ENCODE assay signal across 8 mouse cellular contexts in the genomic region with DNA sequence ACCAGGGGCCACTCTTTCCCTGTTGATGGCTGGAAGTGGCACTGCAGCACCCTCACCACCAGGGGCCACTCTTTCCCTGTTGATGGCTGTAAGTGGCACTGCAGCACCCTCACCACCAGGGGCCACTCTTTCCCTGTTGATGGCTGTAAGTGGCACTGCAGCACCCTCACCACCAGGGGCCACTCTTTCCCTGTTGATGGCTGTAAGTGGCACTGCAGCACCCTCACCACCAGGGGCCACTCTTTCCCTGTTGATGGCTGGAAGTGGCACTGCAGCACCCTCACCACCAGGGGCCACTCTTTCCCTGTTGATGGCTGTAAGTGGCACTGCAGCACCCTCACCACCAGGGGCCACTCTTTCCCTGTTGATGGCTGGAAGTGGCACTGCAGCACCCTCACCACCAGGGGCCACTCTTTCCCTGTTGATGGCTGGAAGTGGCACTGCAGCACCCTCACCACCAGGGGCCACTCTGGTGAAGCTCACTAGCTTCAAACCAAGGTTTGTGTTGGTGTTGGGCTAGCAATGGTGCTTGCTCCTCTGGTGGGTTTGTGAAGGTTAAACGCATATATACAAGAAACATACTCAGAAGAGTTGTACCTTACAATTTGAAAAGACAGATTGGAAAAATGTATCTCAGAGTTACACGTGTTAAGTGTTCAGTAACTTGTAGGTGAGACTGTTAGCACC.
A peak's percentile ranks its signal among the peaks of the same experiment; 100 is the strongest.
DNase-seq lines count a peak whose midpoint lies in the region; ATAC-seq and TF ChIP-seq lines count a peak whose summit lies in the region.
"Not testable (repeated sequence)": the region's sequence is repeated elsewhere in the genome, so short reads cannot be mapped to it uniquely, and the experiment has no call there.

No protein-coding gene starts in this region.

- not testable (repeated sequence) for H3K9me3 ChIP-seq in limb, embryonic 14.5 days (ENCODE audit: control insufficient read depth, low read length); midbrain, postnatal 0 days (ENCODE audit: low read length)

- TF ChIP-seq POLR2A in limb, embryonic 14.5 days (IDR thresholded peaks at IDR 0.05; ENCODE audit: borderline replicate concordance, extremely low read depth, insufficient read depth, insufficient read length); spleen, adult 2 months (IDR thresholded peaks at IDR 0.05; ENCODE audit: low read depth, low read length): not testable (repeated sequence)

- not testable (repeated sequence) for H3K4me1 ChIP-seq in limb, embryonic 14.5 days (ENCODE audit: control insufficient read depth, insufficient read depth, low read length); midbrain, postnatal 0 days (ENCODE audit: insufficient read depth, low read length); spleen, adult 2 months (ENCODE audit: control insufficient read depth, insufficient read depth, insufficient read length)

- H3K27ac ChIP-seq in limb, embryonic 14.5 days (replicated peaks; ENCODE audit: low read depth, low read length); midbrain, postnatal 0 days (ENCODE audit: low read depth, low read length); spleen, adult 2 months (ENCODE audit: insufficient read depth, low read length): not testable (repeated sequence)

- peak; percentile 79 for DNase-seq in 416B (ENCODE audit: low read depth)
- DNase-seq in adrenal gland, postnatal 14 days, result peak; percentile 31
- peak; percentile 64 to 70 for DNase-seq in cerebellum, postnatal 14 days
- peak; percentile 39 for DNase-seq in gastrocnemius, adult 18-20 months (ENCODE audit: low spot score)
- peak; percentile 49 for DNase-seq in kidney, adult 18-20 months
- peak; percentile 31 for DNase-seq in limb, embryonic 14.5 days (ENCODE audit: low spot score)
- peak; percentile 75 for DNase-seq in midbrain, postnatal 0 days (ENCODE audit: low spot score)
- DNase-seq in spleen, adult 2 months (ENCODE audit: low read depth in 1 of 2, low spot score in 2 of 2), result peak; percentile 17 to 39

- H3K27me3 ChIP-seq in limb, embryonic 14.5 days (ENCODE audit: control insufficient read depth, insufficient read depth, low read length); midbrain, postnatal 0 days (ENCODE audit: insufficient read depth, low read length); spleen, adult 2 months (ENCODE audit: control insufficient read depth, insufficient read depth, low read length): not testable (repeated sequence)

- not testable (repeated sequence) for H3K4me3 ChIP-seq in limb, embryonic 14.5 days (replicated peaks; ENCODE audit: low read length); midbrain, postnatal 0 days (ENCODE audit: low read depth, low read length); spleen, adult 2 months (ENCODE audit: extremely low read depth, insufficient read depth, insufficient read length)

- not testable (repeated sequence) for H3K9ac ChIP-seq in limb, embryonic 14.5 days (ENCODE audit: low read depth, low read length, severe bottlenecking); midbrain, postnatal 0 days (replicated peaks; ENCODE audit: low read length, poor library complexity, severe bottlenecking)

- H3K36me3 ChIP-seq in limb, embryonic 14.5 days (ENCODE audit: control insufficient read depth, insufficient read depth, low read length), result peaks cover 11% of the 10 kb centered on the region; the same call in 1 of the 2 replicates
- not testable (repeated sequence) for H3K36me3 ChIP-seq in midbrain, postnatal 0 days (ENCODE audit: insufficient read depth, low read length)
- H3K36me3 ChIP-seq in spleen, adult 2 months (ENCODE audit: control insufficient read depth, insufficient read depth, low read length), result peaks cover 19% of the 10 kb centered on the region

- not testable (repeated sequence) for ATAC-seq in limb, embryonic 14.5 days (ENCODE audit: low FRiP score, low read depth); midbrain, postnatal 0 days (ENCODE audit: low FRiP score)

- peak; percentile 79 for TF ChIP-seq CTCF in midbrain, postnatal 0 days (IDR thresholded peaks at IDR 0.05)
- peak; percentile 17; the same call in 1 of the 2 replicates for TF ChIP-seq CTCF in spleen, adult 2 months (IDR thresholded peaks at IDR 0.05; ENCODE audit: extremely low read depth, insufficient read depth, insufficient read length, insufficient replicate concordance)

- 100% methylated on average over 2 of the region's 2 CpGs for WGBS in limb, embryonic 14.5 days
- WGBS in midbrain, postnatal 0 days, result 78% methylated on average over 2 of the region's 2 CpGs
- 91% methylated on average over 2 of the region's 2 CpGs for WGBS in spleen, adult 2 months

- H3K4me2 ChIP-seq in limb, embryonic 14.5 days (replicated peaks; ENCODE audit: low read depth, low read length, severe bottlenecking); midbrain, postnatal 0 days (ENCODE audit: low read depth, low read length, poor library complexity, severe bottlenecking): not testable (repeated sequence)

Comparison
In these comparisons a context has a peak if more than half of its experiments do, and no peak if none do; other contexts are left out.
1. DNase-seq: peak in every context shown above with its lines; median percentile 79 in 416B; 75 in midbrain, postnatal 0 days; 67 in cerebellum, postnatal 14 days; 49 in kidney, adult 18-20 months; 39 in gastrocnemius, adult 18-20 months; 31 in adrenal gland, postnatal 14 days; 31 in limb, embryonic 14.5 days; 28 in spleen, adult 2 months.